Mouse (Mus musculus): Measurements from ENCODE around the gene Itga2b. TPM values are rescaled to one million over a fixed set of nuclear protein-coding genes. Genes with fewer than 3 reads are reported as not detected.

The Itga2b gene
- polyA plus RNA-seq, 1 experiment from 2014 or later = 2.9 TPM

- Histone ChIP-seq H3K4me2 (no peak overlapping the region), H3K27me3 (peaks cover 12% of the 10 kb centered on the region; the same call in 1 of the 2 replicates), H3K4me1 (peaks cover 50% of the 10 kb centered on the region), H3K4me3 (no peak overlapping the region), H3K27ac (no peak overlapping the region), H3K9me3 (replicated peaks) (no peaks in the 10 kb centered on the region), H3K9ac (no peak overlapping the region), H3K36me3 (ENCODE audit: poor library complexity, severe bottlenecking) (peaks cover 84% of the 10 kb centered on the region)
- 94% methylated on average over 8 of the region's 8 CpGs for WGBS
- ATAC-seq = no peak
These were observed 29.7 kb downstream of the Itga2b start for GRCm38 (mm10) chr11:102440255-102440654.

GRCm38 (mm10) chr11:102439093-102440082 is 30.5 kb downstream of the Itga2b start:
- Histone ChIP-seq H3K4me2 (no peak overlapping the region), H3K4me1 (peaks cover 43% of the 10 kb centered on the region), H3K27ac (0 out of 2 replicates have a peak overlapping the region, but pooled peaks have one; percentile 2), H3K27me3 (peaks cover 12% of the 10 kb centered on the region; the same call in 1 of the 2 replicates), H3K9me3 (replicated peaks) (no peaks in the 10 kb centered on the region), H3K9ac (no peak overlapping the region), H3K4me3 (no peak overlapping the region), H3K36me3 (ENCODE audit: poor library complexity, severe bottlenecking) (peaks cover 91% of the 10 kb centered on the region)
- ATAC-seq = no peak
- WGBS = 78% methylated on average over 14 of the region's 14 CpGs

- Histone ChIP-seq H3K9ac (peak overlapping the region; percentile 68), H3K27ac (peak overlapping the region; percentile 70), H3K4me3 (peak overlapping the region; percentile 37), H3K36me3 (ENCODE audit: poor library complexity, severe bottlenecking) (peaks cover 86% of the 10 kb centered on the region), H3K4me1 (peaks cover 40% of the 10 kb centered on the region), H3K9me3 (replicated peaks) (no peaks in the 10 kb centered on the region), H3K27me3 (peaks cover 12% of the 10 kb centered on the region; the same call in 1 of the 2 replicates), H3K4me2 (peak overlapping the region; percentile 67)
- WGBS = 8% methylated on average over 72 of the region's 77 CpGs
- ATAC-seq = peak; percentile 30
These were observed 31.5 kb downstream of the Itga2b start for GRCm38 (mm10) chr11:102438212-102439092.

GRCm38 (mm10) chr11:102437120-102438061 is 32.5 kb downstream of the Itga2b start:
- Histone ChIP-seq H3K4me3 (peak overlapping the region; percentile 37), H3K27me3 (peaks cover 12% of the 10 kb centered on the region; the same call in 1 of the 2 replicates), H3K4me2 (peak overlapping the region; percentile 67), H3K27ac (peak overlapping the region; percentile 70), H3K9ac (peak overlapping the region; percentile 68), H3K4me1 (peaks cover 40% of the 10 kb centered on the region), H3K36me3 (ENCODE audit: poor library complexity, severe bottlenecking) (peaks cover 77% of the 10 kb centered on the region), H3K9me3 (replicated peaks) (no peaks in the 10 kb centered on the region)
- peak; percentile 41; the same call in 1 of the 2 replicates for ATAC-seq
- 4% methylated on average over 86 of the region's 87 CpGs for WGBS

GRCm38 (mm10) chr11:102436471-102436790 is 33.5 kb downstream of the Itga2b start:
- Histone ChIP-seq H3K36me3 (ENCODE audit: poor library complexity, severe bottlenecking) (peaks cover 68% of the 10 kb centered on the region), H3K4me2 (no peak overlapping the region), H3K4me3 (no peak overlapping the region), H3K9ac (no peak overlapping the region), H3K27ac (no peak overlapping the region), H3K27me3 (peaks cover 12% of the 10 kb centered on the region; the same call in 1 of the 2 replicates), H3K9me3 (replicated peaks) (no peaks in the 10 kb centered on the region), H3K4me1 (peaks cover 45% of the 10 kb centered on the region)
- ATAC-seq = no peak
- WGBS = 79% methylated on average over 10 of the region's 10 CpGs

- WGBS = 91% methylated on average over 18 of the region's 18 CpGs
- Histone ChIP-seq H3K36me3 (ENCODE audit: poor library complexity, severe bottlenecking) (peaks cover 62% of the 10 kb centered on the region), H3K27me3 (peaks cover 12% of the 10 kb centered on the region; the same call in 1 of the 2 replicates), H3K4me2 (no peak overlapping the region), H3K4me3 (no peak overlapping the region), H3K9me3 (replicated peaks) (no peaks in the 10 kb centered on the region), H3K9ac (no peak overlapping the region), H3K27ac (no peak overlapping the region), H3K4me1 (peaks cover 50% of the 10 kb centered on the region)
- no peak for ATAC-seq
These were observed 34.0 kb downstream of the Itga2b start for GRCm38 (mm10) chr11:102435754-102436470.

GRCm38 (mm10) chr11:102434816-102435705 is 34.9 kb downstream of the Itga2b start:
- Histone ChIP-seq H3K27me3 (peaks cover 11% of the 10 kb centered on the region; the same call in 1 of the 2 replicates), H3K4me1 (peaks cover 55% of the 10 kb centered on the region), H3K4me3 (no peak overlapping the region), H3K36me3 (ENCODE audit: poor library complexity, severe bottlenecking) (peaks cover 54% of the 10 kb centered on the region), H3K9ac (no peak overlapping the region; the same call in 1 of the 2 replicates), H3K27ac (no peak overlapping the region), H3K4me2 (no peak overlapping the region), H3K9me3 (replicated peaks) (no peaks in the 10 kb centered on the region)
- no peak for ATAC-seq
- WGBS = 90% methylated on average over 11 of the region's 11 CpGs

GRCm38 (mm10) chr11:102434406-102434805 is 35.5 kb downstream of the Itga2b start:
- Histone ChIP-seq H3K9ac (no peak overlapping the region), H3K4me1 (peaks cover 61% of the 10 kb centered on the region), H3K36me3 (ENCODE audit: poor library complexity, severe bottlenecking) (peaks cover 47% of the 10 kb centered on the region), H3K9me3 (replicated peaks) (no peaks in the 10 kb centered on the region), H3K27me3 (peaks cover 5% of the 10 kb centered on the region), H3K27ac (no peak overlapping the region), H3K4me2 (no peak overlapping the region), H3K4me3 (no peak overlapping the region)
- ATAC-seq = peak; percentile 48
- WGBS = 6% methylated on average over 7 of the region's 7 CpGs

GRCm38 (mm10) chr11:102433866-102434265 is 36.1 kb downstream of the Itga2b start:
- H3K27ac ChIP-seq = no peak overlapping the region
- ATAC-seq = no peak
- no peaks in the 10 kb centered on the region for H3K9me3 ChIP-seq (replicated peaks)
- peaks cover 59% of the 10 kb centered on the region for H3K4me1 ChIP-seq
- H3K27me3 ChIP-seq = peaks cover 6% of the 10 kb centered on the region; the same call in 1 of the 2 replicates
- WGBS = 90% methylated on average over 7 of the region's 7 CpGs
- H3K4me2 ChIP-seq = no peak overlapping the region
- peaks cover 42% of the 10 kb centered on the region for H3K36me3 ChIP-seq (ENCODE audit: poor library complexity, severe bottlenecking)
- H3K9ac ChIP-seq = no peak overlapping the region
- no peak overlapping the region for H3K4me3 ChIP-seq

- Histone ChIP-seq H3K27ac (no peak overlapping the region), H3K27me3 (peaks cover 7% of the 10 kb centered on the region; the same call in 1 of the 2 replicates), H3K4me2 (no peak overlapping the region), H3K4me1 (peaks cover 49% of the 10 kb centered on the region), H3K36me3 (ENCODE audit: poor library complexity, severe bottlenecking) (peaks cover 32% of the 10 kb centered on the region), H3K9ac (peak overlapping the region; percentile 16; the same call in 1 of the 2 replicates), H3K9me3 (replicated peaks) (no peaks in the 10 kb centered on the region), H3K4me3 (no peak overlapping the region)
- no peak for ATAC-seq
- 93% methylated on average over 6 of the region's 6 CpGs for WGBS
These were observed 37.0 kb downstream of the Itga2b start for GRCm38 (mm10) chr11:102432896-102433295.

Data from forebrain, embryonic 13.5 days (tissue).